Mouse (Mus musculus): ENCODE results near the gene Mgat4b.
"Not testable (repeated sequence)": the region's sequence is repeated elsewhere in the genome, so short reads cannot be mapped to it uniquely, and the experiment has no call there.

Gene Mgat4b

DNA sequence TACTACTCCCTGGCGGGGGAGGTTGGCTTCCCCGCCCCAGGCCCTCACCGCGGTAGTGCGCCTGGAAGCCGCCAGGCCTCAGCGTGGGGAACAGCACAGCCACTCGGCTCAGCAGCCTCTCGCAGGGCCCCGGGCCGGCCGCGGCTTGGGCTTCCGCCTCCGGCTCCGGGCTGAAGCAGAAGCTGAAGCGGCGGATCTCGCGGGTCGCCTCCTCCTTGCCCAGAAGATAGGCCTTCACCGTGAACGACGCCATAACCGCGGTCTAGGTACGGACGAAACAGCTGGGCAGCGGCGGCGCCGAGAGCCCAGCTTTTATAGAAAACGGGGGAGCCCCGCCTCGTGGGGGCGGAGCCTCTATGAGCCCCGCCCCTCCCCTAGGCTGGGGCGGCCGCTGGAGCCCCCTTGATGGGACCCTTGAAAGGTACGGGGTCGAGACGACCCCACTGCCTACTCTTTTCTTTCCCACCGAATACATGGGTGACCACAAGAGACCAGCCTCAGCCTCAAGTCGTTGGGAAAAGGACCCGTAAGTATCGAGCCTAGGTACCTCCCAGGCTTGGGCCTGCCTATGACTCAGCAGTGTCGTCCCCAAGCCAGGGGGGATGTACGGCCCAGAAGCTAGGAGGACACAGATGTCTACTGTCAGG lies at the start of gene Mgat4b, which contains the start of gene Sqstm1:
Mgat4b (plus strand) TSS at position 386 of the 647 bp plus-strand sequence.
Sqstm1 (minus strand) TSS at position 323 of the 647 bp plus-strand sequence.
- in situ Hi-C loops (cut with MboI; ENCODE audit: low sequenced_read_pairs) = no loop called here

GRCm38 (mm10) chr11:50161578-50162304 lies 48.9 kb upstream of the Mgat4b start:
- in situ Hi-C loops (cut with MboI; ENCODE audit: low sequenced_read_pairs) = no loop called here

- in situ Hi-C loops (cut with MboI; ENCODE audit: low sequenced_read_pairs) = no loop called here
Observed at GRCm38 (mm10) chr11:50162338-50163050, 48.2 kb upstream of the Mgat4b start.

DNA sequence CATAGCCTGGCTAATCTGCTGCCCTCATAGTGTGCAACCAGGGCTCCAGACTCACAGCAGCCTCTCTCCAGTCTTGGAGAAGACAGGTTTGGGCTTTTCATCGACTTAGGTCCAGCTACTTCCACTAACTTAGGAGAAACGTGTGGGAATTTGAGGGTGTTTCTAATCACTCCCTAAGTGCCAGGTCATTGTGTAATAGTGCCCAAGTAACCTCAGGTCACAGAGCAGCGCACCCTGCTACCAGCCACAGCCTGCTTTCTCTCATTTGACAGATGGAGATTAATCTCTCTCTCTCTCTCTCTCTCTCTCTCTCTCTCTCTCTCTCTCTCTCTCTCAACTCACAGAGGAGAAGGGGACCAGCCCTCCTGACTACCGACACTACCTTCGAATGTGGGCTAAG lies 42.3 kb upstream of the Mgat4b start:
- in situ Hi-C loops (cut with MboI; ENCODE audit: low sequenced_read_pairs) = no loop called here

DNA sequence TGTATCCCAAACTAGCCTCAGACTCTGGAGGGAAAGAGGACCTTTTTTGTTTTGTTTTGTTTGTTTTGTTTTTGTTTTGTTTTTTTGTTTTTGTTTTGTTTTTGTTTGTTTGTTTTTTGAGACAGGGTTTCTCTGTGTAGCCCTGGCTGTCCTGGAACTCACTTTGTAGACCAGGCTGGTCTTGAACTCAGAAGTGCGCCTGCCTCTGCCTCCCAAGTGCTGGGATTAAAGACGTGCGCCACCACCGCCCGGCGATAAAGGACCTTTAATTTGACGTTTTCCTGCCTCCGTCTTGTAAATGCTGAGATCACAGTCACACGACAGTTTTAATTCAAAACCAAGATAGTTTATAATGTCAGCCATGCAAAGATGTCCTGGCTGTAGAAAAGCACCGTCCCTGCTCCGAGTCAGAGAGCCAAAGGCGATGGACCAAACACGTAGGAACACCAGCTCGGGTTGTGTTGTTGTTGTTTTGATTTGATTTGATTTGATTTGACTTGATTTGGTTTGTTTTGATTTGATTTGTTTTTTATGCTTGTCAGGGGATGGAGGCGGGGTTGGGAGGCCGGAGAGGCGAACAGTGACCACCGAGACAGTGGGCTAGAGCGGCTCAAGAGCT lies 36.5 kb upstream of the Mgat4b start, which contains the start of gene Mrnip:
Mrnip (plus strand) TSS at position 334 of the 619 bp plus-strand sequence.
- in situ Hi-C loops (cut with MboI; ENCODE audit: low sequenced_read_pairs) = not testable (repeated sequence)

GRCm38 (mm10) chr11:50174730-50175187 lies 35.9 kb upstream of the Mgat4b start:
- in situ Hi-C loops (cut with MboI; ENCODE audit: low sequenced_read_pairs) = no loop called here

DNA sequence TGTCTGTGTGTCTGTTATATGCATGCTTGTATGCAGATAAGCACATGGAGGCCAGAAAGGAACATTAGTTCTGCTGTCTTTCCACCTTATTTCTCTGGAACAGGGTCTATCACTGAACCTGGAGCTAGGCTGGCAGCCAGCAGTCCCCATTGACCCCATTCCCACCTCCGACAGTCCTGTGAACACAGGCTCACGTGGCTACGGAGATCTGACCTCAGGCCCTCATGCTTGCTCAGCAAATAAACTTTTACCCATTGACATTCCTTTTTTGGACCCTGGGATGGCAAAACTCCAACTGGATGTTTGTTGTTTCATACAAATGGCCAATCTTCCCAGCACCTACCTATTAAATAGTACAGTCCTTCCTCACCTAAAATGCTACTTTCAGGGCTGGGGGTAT lies 34.3 kb upstream of the Mgat4b start:
- in situ Hi-C loops (cut with MboI; ENCODE audit: low sequenced_read_pairs) = no loop called here

DNA sequence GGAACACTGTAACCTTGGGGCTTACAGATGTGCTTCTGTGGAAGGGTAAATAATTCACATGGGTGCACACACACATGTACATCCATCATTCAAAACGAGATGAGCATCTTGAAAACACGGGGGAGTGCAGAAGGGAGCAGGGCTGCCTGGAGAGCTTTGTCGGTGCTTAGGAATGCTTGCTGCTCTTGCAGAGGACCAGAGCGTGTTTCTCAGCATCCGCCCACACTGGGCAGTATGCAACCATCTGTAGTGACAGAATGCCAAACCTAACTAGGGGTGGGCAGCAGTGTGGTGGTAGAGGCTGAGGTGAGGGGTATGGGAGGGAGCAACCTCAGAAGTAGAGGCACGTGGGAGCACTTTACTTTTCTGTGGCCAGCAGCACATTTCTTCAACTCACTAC lies 33.6 kb upstream of the Mgat4b start:
- in situ Hi-C loops (cut with MboI; ENCODE audit: low sequenced_read_pairs) = no loop called here

- in situ Hi-C loops (cut with MboI; ENCODE audit: low sequenced_read_pairs) = no loop called here
Observed at GRCm38 (mm10) chr11:50178532-50179488, 31.9 kb upstream of the Mgat4b start.

DNA sequence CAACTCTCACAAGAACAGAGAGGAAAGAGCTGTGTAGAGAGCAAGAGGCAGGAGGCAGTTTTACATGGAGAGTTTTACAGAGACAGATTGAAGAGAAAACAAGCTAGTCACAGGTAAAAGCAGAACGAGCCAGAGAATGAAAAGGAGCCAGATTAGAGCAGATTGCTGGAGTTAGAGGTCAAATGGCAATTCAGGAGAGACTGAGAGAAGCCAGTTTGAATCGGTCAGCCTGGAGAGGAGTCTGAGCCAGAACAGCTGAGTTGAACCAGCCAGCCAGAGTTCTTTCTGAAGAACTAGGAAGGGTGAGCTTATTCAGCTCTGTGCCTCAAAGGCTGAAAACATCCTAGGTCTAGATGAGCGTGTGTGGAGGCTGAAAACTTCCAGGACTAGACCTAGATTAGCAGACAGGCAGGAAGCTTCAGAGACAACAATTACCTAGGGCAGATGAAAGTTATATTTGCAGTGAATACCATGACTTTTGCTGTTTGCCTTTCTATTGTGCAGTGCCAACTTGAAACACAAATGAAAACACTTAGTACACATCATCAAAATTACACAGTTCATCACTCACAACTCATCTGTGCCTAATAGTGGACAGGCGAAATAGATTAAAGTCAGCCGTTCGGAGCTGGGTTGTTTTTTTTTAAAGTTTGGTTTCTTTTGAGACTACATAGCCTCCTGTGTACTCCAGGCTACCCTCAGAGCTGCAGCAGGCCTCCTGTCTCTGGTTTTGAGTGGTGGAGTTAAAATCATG lies 30.0 kb upstream of the Mgat4b start:
- in situ Hi-C loops (cut with MboI; ENCODE audit: low sequenced_read_pairs) = no loop called here

GRCm38 (mm10) chr11:50182702-50183101 lies 28.0 kb upstream of the Mgat4b start:
- in situ Hi-C loops (cut with MboI; ENCODE audit: low sequenced_read_pairs) = no loop called here

DNA sequence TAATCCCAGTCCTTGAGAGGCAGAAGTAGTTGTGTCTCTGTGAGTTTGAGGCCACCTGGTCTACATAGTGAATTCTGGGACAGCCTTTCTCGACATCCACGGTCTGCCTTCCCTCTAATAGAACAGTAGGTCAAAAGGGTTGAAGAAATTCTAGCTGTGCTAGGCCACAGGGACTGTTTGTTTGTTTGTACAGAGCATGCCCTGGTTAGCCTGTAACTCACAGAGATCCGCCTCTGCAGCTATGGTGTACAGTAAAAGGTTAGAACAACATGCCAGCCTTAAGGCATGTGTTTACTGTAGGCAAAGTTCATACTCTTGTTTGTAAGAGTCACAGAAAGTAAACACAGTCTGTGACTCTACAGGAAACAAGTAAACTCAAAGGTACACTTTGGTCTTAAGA lies 25.9 kb upstream of the Mgat4b start:
- in situ Hi-C loops (cut with MboI; ENCODE audit: low sequenced_read_pairs) = no loop called here

DNA sequence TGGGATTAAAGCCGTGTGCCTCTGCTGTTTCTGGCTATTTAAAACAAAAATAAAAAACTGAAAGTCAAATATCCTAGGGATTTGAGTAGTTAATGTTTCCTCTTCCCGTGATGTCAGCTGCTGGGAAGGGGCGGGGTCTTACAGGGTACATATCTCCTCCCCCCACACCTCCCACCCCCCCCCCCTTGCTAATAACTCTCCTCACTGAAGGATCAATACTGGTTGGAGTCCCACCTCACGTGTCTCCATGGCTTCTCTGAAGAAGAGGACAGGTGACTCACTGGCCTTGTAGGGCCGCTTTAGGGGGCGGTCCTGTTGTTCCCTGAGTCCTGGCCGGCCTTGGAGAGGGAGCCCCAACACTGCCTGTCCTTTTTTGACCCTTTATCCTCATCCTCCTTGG lies 22.0 kb upstream of the Mgat4b start:
- in situ Hi-C loops (cut with MboI; ENCODE audit: low sequenced_read_pairs) = no loop called here

DNA sequence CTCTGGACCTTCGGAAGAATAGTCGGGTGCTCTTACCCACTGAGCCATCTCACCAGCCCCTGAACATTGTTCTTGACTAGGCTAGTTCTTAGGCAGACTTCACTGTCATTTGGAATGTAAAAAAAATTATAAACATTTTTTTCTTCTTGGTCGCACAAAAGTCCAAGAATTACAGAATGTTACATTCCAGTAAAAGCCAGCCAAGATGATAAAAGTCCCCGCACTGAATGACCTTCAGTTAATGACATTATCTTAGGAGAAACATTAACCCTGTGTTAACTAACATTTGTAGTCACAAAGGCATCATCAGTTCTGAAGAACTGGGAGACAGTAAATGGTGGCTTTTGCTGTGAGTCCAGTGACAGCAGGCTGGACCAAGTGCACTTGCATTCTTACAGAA lies 20.3 kb upstream of the Mgat4b start:
- in situ Hi-C loops (cut with MboI; ENCODE audit: low sequenced_read_pairs) = no loop called here

DNA sequence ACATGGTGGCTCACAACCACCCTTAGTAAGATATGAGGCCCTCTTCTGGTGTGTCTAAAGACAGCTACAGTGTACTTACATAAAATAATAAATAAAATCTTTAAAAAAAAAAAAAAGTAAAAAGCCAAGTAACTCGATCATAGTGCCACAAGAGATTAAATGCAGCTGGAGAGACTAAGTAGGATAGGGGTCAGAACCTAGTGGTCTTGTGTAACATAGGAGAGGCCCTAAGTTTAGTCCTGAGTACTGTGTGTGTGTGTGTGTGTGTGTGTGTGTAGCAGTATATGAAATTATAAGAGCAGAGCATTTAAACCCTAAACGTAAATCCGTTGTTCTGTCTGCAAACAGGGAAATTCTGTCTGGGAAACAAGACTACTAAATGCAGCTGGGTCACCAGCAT lies 18.4 kb upstream of the Mgat4b start:
- in situ Hi-C loops (cut with MboI; ENCODE audit: low sequenced_read_pairs) = no loop called here

- in situ Hi-C loops (cut with MboI; ENCODE audit: low sequenced_read_pairs) = no loop called here
Observed at GRCm38 (mm10) chr11:50194070-50194469, 16.6 kb upstream of the Mgat4b start.

DNA sequence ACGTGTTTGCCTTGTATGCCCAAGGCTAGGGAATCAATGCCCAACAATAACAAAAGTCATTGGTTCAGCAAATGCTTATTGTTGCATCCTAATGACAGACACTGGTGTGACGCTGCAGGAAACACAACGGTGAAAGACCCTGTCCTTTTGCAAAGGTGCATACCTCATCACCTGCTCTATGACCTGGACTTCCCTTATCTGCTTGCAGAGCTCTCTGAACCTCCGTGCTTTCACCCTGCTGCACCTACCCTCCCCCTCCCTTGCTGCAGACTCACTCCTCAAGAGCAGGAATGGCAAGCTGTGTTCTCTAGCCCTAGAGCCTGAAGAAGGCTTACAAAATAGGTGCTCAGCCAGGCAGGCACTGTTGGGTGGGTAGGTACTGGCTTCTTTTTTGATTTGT lies 15.9 kb upstream of the Mgat4b start:
- in situ Hi-C loops (cut with MboI; ENCODE audit: low sequenced_read_pairs) = no loop called here

- in situ Hi-C loops (cut with MboI; ENCODE audit: low sequenced_read_pairs) = no loop called here
Observed at GRCm38 (mm10) chr11:50197500-50197899, 13.2 kb upstream of the Mgat4b start.

GRCm38 (mm10) chr11:50198219-50198846 lies 12.4 kb upstream of the Mgat4b start:
- in situ Hi-C loops (cut with MboI; ENCODE audit: low sequenced_read_pairs) = no loop called here

Measured in CH12F3 (cell line).